Mouse (Mus musculus): Measurements from ENCODE around the gene Rgs8. TPM values are rescaled to one million over a fixed set of nuclear protein-coding genes. Genes with fewer than 3 reads are reported as not detected.

The Rgs8 gene
- polyA plus RNA-seq, 1 experiment = 47.3 TPM

DNA sequence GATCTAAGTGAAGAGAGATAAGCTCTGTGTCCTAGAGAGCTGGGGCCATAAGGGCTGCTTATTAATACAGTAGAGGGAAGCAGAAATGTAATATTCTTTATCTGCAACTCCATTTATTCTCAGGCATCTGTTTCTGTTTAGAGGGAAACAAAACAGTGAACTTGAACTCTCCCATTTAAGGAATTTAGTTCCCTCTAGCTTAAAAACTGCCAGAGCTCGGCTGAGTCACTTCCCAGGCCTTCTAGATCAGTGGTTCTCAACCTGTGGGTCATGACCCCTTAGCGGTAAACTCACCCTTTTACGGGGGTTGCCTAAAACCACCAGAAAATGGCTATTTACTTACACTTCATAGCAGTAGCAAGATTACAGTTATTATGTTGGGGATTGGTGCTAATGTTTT, 32.8 kb downstream of the Rgs8 start:
- no peak for TF ChIP-seq CTCF (IDR thresholded peaks at IDR 0.05; ENCODE audit: extremely low read depth, insufficient read depth, low read length)
- no peak for TF ChIP-seq POLR2A (IDR thresholded peaks at IDR 0.05; ENCODE audit: extremely low read depth, insufficient read depth, low read length)
- Histone ChIP-seq H3K4me1 (ENCODE audit: control insufficient read depth, insufficient read depth, low read length) (no peaks in the 10 kb centered on the region), H3K4me3 (ENCODE audit: insufficient read depth, low read length) (no peak overlapping the region), H3K27ac (ENCODE audit: insufficient read depth, low read length) (no peak overlapping the region)

DNA sequence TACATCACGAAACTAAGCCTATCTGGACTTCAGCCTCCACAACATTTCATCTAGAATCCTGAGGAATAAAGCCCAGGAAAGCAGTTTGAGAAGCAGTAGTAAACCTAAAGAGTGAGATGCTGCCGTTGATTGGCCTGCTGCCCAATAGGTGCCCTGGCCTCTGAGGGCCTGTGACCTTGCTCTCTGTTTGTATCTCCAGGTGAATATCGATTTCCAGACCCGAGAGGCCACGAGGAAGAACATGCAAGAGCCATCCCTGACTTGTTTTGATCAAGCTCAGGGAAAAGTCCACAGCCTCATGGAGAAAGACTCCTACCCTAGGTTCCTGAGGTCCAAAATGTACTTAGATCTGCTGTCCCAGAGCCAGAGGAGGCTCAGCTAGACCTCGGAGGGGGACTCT, 39.7 kb downstream of the Rgs8 start:
- no peak overlapping the region for H3K4me3 ChIP-seq (ENCODE audit: insufficient read depth, low read length)
- no peak overlapping the region for H3K27ac ChIP-seq (ENCODE audit: insufficient read depth, low read length)
- H3K4me1 ChIP-seq (ENCODE audit: control insufficient read depth, insufficient read depth, low read length) = no peaks in the 10 kb centered on the region
- TF ChIP-seq POLR2A (IDR thresholded peaks at IDR 0.05; ENCODE audit: extremely low read depth, insufficient read depth, low read length) (no peak), CTCF (IDR thresholded peaks at IDR 0.05; ENCODE audit: extremely low read depth, insufficient read depth, low read length) (no peak)

DNA sequence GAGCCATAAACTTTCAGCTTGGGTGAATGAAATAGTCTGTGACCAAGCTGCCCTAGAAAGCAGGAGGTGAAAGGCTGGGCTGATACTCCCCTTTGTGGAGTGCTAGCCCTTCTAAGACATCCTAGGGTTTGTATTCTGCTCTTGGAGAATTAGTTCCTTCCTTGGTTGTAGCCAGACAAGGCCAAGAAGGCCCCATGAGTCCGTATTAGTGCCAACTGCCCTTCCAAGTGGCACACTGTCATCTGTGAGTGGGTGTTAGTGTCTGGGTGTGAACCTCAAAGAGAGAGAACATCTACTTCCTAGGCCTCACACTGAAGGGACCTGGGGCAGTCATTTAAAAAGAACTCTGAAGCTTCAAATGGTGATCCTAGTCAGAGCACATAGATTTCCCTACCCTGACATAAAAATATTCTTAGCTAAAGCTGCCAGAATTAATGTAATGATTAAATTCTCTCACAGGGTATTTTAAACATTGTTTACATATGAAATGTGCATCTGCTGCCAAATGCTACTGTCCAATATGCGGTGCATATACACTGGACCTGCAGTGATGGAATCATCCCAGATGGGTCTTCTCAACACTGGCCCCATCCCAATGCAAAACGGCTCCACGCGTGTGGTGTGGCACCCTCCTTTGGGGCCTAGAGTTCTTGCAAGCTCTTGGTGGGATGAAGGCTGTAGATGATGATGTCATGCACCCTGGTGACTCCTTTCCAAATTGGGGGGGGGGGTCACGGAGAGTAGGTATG, 41.7 kb downstream of the Rgs8 start:
- Histone ChIP-seq H3K4me3 (ENCODE audit: insufficient read depth, low read length) (no peak overlapping the region), H3K4me1 (ENCODE audit: control insufficient read depth, insufficient read depth, low read length) (no peaks in the 10 kb centered on the region), H3K27ac (ENCODE audit: insufficient read depth, low read length) (no peak overlapping the region)
- TF ChIP-seq CTCF (IDR thresholded peaks at IDR 0.05; ENCODE audit: extremely low read depth, insufficient read depth, low read length) (no peak), POLR2A (IDR thresholded peaks at IDR 0.05; ENCODE audit: extremely low read depth, insufficient read depth, low read length) (no peak)

DNA sequence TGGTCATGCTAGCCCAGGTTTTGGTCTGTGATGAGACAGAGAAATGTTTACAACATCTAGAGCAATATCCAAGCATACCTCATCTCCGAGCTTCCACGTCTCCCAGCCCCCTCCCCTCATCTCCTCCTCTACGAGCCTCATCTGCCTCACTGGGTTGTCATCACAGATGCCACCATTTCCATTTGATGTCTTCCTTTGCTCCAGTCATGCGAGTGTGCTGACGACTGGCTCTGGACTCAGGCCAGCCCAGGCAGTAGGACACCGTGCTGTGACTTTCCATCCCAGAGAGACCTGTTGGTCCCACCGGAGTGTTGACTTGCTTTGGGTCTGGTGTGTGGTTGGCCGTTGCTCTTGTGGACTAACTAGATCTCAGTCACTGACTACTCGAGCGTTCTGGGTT, 42.6 kb downstream of the Rgs8 start:
- no peak overlapping the region for H3K4me3 ChIP-seq (ENCODE audit: insufficient read depth, low read length)
- H3K4me1 ChIP-seq (ENCODE audit: control insufficient read depth, insufficient read depth, low read length) = no peaks in the 10 kb centered on the region
- no peak for TF ChIP-seq CTCF (IDR thresholded peaks at IDR 0.05; ENCODE audit: extremely low read depth, insufficient read depth, low read length)
- TF ChIP-seq POLR2A (IDR thresholded peaks at IDR 0.05; ENCODE audit: extremely low read depth, insufficient read depth, low read length) = no peak
- no peak overlapping the region for H3K27ac ChIP-seq (ENCODE audit: insufficient read depth, low read length)

DNA sequence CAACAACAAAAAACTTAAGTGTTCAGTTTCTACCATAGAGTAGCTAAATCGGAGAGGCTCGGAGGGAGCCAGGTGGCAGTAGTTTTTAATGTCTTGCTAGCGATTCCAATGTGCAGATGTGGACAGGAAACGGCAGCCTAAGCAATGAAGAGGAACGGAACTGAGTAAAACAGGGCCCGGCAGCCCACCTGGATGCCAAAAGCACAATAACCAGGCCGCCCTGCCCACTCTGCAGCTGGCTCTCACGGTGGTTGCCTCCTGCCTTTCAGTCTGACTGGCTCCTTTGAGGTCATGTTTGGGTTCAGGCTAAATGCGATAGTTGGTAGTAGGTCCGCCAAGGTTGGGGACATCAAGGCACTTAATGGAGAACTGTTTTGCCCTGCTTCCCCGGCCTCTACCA, 43.3 kb downstream of the Rgs8 start:
- TF ChIP-seq POLR2A (IDR thresholded peaks at IDR 0.05; ENCODE audit: extremely low read depth, insufficient read depth, low read length) = no peak
- TF ChIP-seq CTCF (IDR thresholded peaks at IDR 0.05; ENCODE audit: extremely low read depth, insufficient read depth, low read length) = no peak
- Histone ChIP-seq H3K4me1 (ENCODE audit: control insufficient read depth, insufficient read depth, low read length) (no peaks in the 10 kb centered on the region), H3K4me3 (ENCODE audit: insufficient read depth, low read length) (no peak overlapping the region), H3K27ac (ENCODE audit: insufficient read depth, low read length) (no peak overlapping the region)

DNA sequence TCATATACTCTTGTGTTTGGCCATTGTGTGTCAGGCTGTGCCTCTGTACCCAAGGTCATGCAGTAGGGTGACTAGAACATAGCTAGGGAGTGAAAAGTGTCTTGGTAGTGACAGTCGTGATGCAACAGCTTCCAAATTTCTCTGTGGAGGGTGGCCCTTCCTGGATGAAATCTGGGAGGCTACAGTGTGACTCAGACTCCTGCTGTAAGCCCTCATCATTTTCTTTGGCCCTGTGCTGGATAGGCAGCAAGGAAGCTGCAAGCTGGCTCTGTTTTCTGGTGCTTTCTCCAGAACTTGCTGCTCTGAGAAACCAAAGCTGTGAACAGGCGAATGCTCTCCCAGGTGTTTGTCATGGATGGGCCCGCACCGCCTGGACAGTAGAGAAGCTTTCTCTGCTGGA, 43.7 kb downstream of the Rgs8 start:
- no peak for TF ChIP-seq POLR2A (IDR thresholded peaks at IDR 0.05; ENCODE audit: extremely low read depth, insufficient read depth, low read length)
- no peak for TF ChIP-seq CTCF (IDR thresholded peaks at IDR 0.05; ENCODE audit: extremely low read depth, insufficient read depth, low read length)
- Histone ChIP-seq H3K4me3 (ENCODE audit: insufficient read depth, low read length) (no peak overlapping the region), H3K4me1 (ENCODE audit: control insufficient read depth, insufficient read depth, low read length) (no peaks in the 10 kb centered on the region), H3K27ac (ENCODE audit: insufficient read depth, low read length) (no peak overlapping the region)

DNA sequence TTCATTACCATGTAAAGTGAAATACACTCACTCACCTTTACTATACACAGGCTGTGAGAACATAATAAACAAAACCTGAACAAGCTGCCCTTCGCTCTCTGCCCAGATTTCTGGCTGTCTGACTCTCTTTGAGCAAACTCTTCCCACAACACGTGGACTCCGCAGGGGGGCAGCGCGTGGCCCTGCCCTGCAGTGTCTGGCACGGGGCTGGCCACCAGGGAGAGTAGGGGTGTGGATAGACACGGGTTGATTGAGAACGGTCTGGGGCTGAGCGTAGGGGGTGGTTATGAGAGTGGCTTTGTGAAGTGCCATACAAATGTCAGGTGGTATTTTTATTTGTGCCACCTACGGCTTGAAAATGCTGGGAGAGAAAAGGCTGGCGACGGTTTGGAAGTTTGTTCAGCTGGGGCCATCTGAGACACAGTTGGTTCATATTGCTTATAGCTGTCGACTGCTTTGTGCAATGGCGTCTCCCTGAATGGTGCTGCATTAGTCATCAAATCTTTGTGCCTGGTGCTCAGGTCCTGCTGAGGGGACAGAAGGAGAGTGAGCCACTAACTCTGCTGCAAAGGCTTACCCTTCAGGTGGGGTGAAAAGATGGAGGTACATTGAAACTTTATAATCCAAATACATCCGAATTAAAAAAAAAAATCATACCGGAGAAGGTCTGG, 44.9 kb downstream of the Rgs8 start:
- H3K27ac ChIP-seq (ENCODE audit: insufficient read depth, low read length) = no peak overlapping the region
- no peak overlapping the region for H3K4me3 ChIP-seq (ENCODE audit: insufficient read depth, low read length)
- TF ChIP-seq POLR2A (IDR thresholded peaks at IDR 0.05; ENCODE audit: extremely low read depth, insufficient read depth, low read length) (no peak), CTCF (IDR thresholded peaks at IDR 0.05; ENCODE audit: extremely low read depth, insufficient read depth, low read length) (no peak)
- H3K4me1 ChIP-seq (ENCODE audit: control insufficient read depth, insufficient read depth, low read length) = no peaks in the 10 kb centered on the region

DNA sequence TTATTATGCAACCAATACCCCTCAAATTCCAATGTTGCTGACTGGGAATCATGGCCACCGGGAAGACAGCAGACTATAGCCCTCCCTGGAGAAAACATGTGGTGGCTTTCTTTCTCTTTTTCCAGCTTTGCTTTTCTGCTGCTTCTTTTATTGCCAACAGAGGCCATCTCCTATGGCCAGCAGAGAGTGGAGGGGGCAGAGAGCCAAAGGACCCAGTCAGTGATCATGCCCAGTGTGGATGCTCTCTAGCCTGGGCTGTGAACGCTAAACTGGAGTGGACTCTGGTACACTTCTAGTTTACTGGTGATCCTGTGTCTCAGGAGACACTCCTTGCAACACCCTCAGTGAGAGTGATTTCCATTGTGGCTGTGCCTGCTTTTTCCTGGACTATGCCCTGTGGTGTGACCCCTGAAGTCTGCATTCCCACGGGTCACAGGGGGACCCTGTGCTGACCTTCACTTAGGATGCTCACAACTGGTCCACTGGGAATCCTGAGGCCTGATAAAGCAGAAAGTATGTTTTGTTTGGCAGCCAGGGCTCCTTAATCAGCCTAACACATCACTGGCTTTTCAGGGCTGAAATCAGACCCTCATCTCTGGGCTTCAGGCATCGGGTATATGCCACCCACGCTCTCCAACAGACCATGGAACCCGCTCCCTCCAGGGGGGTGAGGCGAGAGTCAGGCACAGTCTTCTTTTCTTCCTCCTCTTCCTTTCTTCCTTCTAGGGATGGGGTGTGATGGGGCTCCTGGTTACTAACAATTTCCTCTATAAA, 45.7 kb downstream of the Rgs8 start:
- no peak overlapping the region for H3K4me3 ChIP-seq (ENCODE audit: insufficient read depth, low read length)
- H3K4me1 ChIP-seq (ENCODE audit: control insufficient read depth, insufficient read depth, low read length) = no peaks in the 10 kb centered on the region
- no peak overlapping the region for H3K27ac ChIP-seq (ENCODE audit: insufficient read depth, low read length)
- TF ChIP-seq POLR2A (IDR thresholded peaks at IDR 0.05; ENCODE audit: extremely low read depth, insufficient read depth, low read length) (no peak), CTCF (IDR thresholded peaks at IDR 0.05; ENCODE audit: extremely low read depth, insufficient read depth, low read length) (no peak)

DNA sequence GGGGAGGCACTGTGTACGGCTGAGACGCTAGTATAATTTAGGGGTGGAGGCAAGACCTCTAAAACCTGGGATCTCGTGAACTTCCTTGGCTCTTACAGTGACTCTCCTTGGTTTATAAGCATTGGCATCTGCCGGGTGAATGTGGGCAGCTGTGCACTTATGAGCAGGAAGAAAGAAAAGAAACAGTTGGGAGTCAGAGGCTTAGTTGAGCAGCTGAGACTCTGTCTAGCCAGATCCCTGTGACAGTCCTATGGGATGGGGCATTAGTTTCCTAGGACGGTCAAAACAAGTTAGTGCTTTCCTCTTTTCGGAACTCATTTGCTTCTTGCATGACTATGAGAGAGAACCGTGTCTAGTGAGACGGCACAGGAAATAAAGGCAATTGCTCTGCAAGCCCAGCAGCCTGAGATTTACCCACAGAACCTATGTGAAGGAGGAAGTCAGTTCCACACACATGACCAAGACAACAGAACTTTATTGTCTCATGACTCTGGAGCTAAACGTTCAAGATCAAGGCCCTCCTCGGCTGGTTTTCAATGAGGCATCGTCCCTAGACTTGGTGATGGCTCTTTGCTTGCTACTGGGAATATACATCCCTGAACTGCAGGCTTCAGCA, 47.7 kb downstream of the Rgs8 start:
- no peaks in the 10 kb centered on the region for H3K4me1 ChIP-seq (ENCODE audit: control insufficient read depth, insufficient read depth, low read length)
- no peak overlapping the region for H3K27ac ChIP-seq (ENCODE audit: insufficient read depth, low read length)
- TF ChIP-seq CTCF (IDR thresholded peaks at IDR 0.05; ENCODE audit: extremely low read depth, insufficient read depth, low read length) (no peak), POLR2A (IDR thresholded peaks at IDR 0.05; ENCODE audit: extremely low read depth, insufficient read depth, low read length) (no peak)
- H3K4me3 ChIP-seq (ENCODE audit: insufficient read depth, low read length) = no peak overlapping the region
